Mouse (Mus musculus): ENCODE data around the gene Hao1.
A peak's percentile ranks its signal among the peaks of the same experiment; 100 is the strongest.

The Hao1 gene

DNA sequence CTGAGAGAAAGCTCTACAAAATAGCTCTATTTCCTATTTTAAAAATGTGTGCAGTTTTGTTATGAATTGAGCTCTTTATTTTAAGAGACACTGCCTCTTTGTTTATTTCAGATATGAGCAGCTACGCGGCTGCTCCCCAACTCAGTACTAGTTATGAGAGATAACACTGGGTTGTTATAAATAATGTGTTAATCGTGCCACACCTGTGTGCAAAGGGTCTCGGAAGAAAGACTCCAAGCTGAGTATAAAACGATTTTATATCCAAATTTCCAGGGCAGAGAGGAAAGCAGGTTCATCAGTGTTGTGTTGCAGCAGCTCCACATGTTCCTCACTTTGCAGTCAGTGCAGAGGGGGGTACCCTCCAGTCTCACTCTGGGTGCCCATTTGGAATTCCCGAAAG, 91.8 kb downstream of the Hao1 start:
- DNase-seq: no peak

DNA sequence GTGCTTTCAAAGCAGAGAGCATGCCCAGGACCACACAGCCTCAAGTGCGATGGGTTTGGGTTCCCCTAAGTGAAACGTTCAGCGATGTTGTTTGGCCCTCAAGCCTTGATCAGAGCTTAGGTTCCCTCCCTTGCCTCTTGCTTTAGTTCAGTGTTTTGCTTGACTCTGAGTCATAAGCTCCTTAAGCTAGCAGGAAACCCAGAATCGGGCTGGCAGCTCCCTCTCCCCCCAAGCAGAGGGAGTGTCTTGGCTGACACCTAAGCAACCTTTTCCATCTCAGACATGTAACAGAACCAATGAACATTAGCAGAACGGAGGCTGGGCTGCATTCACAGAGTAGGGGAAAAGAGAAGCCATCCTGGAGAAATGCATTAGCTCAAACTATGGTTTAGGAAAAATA, 93.3 kb downstream of the Hao1 start:
- no peak for DNase-seq

DNA sequence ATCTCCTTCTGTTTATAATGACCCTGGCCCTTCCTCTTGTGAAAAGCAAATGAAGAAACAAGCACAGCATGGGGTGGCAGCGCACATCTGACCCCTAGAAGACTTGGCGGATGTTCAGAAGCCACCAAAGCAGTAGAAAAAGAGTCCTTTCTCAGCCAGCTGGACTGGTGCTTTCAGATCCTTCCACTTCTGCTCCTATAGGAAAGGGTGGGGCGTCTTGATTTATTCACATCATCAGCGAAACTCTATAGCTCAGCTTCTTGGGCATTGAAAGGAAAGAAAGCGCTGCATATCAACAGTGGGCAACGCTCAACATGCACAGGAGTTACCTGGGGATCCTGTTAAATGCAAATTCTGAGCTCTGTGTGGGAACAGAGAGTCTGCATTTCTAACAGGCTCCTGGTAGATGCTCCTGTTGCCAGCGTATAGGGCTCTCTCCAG, 98.1 kb downstream of the Hao1 start:
- DNase-seq: peak; percentile 14

DNA sequence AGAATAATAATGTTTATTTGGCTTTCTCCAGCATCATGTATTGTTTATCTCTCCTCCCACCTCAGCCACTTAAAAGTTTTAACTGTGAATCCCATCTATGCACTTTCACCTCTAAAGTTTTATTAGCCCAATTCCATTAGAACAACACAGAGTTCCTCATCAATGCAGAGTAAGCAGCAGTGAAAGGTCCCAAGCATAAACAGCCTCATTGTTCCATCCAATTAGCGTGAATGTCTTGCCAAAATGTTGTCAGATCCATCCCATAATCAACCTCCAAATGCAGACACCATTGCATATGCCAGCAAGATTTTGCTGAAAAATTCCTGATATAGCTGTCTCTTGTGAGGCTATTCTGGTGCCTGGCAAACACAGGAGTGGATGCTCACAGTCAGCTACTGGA, 101.4 kb downstream of the Hao1 start:
- DNase-seq: no peak

DNA sequence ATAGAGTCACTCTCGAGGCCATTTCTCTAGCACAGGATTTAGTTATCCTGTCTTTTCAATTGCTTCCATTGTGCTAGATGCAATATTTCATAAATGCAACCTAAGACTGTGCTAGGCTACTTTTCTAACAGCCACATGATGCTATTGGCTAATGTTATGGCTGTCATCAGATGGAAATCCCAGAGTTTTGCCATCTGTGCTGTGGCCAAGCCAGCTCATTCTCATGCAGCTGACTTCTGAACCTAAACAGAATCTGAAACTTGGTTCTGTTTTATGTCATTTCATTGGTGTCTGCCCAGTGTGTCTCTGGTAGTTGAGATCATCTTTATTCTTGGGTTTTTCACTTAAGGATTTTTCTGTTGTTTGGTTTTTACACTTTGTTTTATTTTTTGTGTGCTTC, 103.2 kb downstream of the Hao1 start:
- DNase-seq: no peak
